Mouse (Mus musculus) spleen, postnatal 36 days (tissue): Measurements from ENCODE around the gene Gon4l.
"Not testable (repeated sequence)": the region's sequence is repeated elsewhere in the genome, so short reads cannot be mapped to it uniquely, and the experiment has no call there.

Source experiments
- DNase-seq, 2 experiments: peaks; one replicate each; pipeline ENCODE4 v3.0.0; 2022; ENCODE audit warnings: low spot score in 2 of 2, mixed read lengths in 1 of 2

The Gon4l gene

DNA sequence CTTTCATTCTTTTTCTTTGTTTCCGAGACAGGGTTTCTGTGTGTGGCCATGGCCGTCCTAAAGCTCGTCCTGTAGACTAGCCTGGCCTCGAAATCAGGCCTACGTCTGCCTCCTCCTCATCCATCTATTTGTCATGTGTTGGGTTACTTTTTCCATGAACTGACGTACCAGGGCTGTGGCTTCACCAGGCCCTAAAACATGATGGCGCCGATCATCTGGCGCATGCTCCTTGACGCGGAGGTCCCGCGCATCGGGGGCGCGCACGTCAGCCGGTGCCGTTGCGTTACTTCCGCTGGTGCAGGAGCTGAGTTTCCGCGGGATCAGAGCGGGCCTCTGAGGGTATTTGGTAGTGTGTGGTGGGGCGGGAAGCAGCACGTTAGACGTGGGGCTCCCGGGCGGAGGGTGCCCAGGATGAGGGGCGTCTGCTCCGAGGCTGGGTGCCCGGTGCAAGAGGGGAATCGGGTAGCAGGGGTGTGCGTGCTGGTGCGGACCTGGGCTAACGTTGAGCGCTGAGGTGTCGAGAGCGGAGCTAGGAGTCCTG, at the start of gene Gon4l:
Gene Gon4l, plus strand, starts transcription at position 281 of the 541 bp plus-strand sequence.
- peak in 1 of 2 experiments; percentile 35 for DNase-seq

DNA sequence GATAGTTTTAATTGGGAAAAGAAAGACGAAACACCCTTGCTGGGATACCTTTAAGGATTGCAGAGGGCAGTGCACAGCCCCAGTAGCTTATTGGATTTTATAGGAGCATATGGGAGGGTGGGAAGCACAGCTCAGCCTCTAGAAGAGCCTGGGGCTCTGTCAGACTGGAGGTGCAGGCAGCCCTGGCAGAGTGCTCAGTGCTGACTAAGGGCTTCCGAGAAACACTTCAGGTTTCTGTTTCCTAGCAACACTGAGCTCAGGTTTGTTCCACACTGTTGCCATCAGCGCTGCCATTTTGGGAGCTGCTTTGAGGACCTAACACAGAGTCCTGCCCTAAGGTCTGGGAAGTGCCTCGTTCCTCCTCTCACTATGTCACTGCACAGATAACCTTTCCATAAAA, 48.7 kb upstream of the Gon4l start:
- not testable (repeated sequence) for DNase-seq

DNA sequence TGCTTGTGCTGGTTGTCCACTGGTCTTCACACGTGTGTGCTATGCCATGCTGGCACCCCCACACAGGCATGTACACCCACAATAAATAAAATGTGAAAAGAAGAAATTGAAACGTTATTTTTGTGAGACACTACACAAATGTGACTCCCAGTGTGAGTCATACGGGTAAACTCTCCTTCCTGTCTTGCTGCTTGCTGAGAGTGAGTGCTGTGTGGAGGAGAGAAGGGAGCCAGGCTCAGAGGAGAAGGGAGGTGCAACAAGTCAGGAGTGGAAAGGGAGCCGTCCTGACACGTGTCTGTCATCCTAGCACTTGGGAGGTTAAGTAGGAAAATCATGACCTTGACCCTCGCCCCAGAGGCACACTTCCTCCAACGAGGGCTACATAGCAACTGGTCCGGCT, 48.2 kb upstream of the Gon4l start:
- not testable (repeated sequence) for DNase-seq

DNA sequence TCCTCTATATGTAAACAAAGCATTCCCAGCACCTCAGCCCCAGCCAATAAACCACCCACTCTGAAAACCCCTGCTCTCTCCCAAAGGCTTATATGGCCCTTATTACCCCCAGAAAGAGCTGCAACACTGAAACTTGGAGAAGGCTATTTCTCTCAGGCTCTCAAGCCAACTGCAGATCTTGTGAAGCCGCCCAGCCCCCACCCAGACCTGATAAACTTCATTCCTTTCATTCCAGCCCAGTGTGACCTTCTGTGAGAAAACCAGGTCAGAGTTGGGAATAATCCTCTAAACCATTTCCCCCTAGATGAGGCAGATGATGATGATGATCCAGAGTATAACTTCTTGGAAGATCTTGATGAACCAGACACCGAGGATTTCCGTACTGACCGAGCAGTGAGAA, 47.0 kb upstream of the Gon4l start:
- DNase-seq: not testable (repeated sequence)

DNA sequence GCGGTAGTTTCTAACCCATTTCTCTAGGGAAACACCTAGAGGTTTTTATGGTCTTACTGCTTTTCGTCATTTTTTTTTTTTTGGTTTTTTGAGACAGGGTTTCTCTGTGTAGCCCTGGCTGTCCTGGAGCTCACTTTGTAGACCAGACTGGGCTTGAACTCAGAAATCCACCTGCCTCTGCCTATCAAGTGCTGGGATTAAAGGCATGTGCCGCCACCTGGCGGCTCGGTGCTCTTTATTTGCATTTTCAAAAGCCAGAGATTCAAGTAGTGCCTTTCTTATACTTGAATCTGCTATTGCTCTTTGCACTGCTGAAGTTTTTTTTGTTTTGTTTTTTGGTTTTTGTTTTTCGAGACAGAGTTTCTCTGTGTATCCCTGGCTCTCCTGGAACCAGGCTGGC, 37.5 kb upstream of the Gon4l start:
- not testable (repeated sequence) for DNase-seq

DNA sequence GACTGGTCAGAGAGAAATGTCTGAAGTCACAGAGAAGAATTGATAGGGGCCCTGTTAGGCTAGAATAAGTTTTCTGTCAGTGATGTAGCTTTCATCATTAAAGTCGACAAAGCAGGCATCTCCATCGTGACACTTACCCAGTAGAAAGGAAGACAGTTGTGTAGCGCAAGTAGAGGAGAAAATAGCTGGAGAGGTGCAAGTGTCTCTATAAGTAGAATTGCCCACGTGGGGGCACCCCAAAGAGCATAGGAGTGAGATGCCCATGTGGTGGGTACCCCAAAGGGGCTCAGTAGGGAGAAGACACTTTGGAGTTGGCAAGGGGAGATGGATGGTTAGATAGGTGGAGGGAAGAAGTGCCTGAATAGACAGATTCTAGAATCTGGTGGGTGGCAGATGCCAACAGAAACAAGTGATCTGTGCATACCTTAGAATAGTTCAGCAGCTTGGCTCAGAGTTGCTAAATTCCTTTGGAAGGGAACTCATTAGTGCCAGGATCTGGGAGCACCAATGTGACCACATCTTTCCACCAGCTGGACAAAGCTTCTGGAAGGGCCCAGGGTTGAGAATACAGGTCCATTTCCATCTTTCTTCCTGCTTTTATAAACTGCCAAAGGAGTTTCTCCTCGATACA, 31.0 kb upstream of the Gon4l start:
- no peak for DNase-seq

DNA sequence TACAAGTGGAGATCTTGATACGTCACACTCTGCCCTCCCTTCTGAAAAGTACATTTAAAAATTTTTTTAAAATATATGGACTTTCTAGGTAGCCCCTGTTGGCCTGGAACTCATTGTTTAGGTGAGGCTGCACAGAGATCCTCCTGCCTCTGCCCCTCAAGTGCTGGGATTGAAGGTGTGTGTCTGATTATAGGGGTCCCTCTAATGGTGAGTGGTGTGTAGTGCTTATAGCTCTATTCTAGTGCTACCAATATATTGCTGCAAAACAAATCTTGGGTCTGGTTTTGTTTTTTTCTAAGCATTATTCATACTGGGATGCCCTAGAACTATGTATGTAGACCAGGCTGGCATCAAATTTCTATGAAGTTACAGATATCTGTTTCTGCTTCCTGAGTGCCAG, 9.3 kb upstream of the Gon4l start:
- DNase-seq: peak in 1 of 2 experiments; percentile 8

DNA sequence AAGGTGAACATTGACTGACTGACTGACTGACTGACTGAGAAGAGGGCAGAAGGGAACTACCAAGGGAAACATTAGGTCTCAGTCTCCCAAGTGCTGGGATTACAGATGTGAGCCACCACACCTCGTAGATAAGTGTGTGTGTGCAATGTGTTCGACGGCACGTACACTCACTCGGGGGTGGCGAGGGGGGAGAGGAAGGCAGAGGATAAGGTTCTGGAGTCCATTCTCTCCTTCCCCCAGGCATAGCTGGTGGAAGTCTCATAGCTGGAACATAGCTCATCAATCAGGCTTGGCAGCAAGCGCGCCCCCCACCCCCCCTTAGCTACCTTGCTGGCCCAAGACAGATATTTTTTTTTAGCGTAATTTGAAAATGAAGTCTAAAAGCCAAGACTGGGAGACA, 7.8 kb upstream of the Gon4l start:
- no peak for DNase-seq

DNA sequence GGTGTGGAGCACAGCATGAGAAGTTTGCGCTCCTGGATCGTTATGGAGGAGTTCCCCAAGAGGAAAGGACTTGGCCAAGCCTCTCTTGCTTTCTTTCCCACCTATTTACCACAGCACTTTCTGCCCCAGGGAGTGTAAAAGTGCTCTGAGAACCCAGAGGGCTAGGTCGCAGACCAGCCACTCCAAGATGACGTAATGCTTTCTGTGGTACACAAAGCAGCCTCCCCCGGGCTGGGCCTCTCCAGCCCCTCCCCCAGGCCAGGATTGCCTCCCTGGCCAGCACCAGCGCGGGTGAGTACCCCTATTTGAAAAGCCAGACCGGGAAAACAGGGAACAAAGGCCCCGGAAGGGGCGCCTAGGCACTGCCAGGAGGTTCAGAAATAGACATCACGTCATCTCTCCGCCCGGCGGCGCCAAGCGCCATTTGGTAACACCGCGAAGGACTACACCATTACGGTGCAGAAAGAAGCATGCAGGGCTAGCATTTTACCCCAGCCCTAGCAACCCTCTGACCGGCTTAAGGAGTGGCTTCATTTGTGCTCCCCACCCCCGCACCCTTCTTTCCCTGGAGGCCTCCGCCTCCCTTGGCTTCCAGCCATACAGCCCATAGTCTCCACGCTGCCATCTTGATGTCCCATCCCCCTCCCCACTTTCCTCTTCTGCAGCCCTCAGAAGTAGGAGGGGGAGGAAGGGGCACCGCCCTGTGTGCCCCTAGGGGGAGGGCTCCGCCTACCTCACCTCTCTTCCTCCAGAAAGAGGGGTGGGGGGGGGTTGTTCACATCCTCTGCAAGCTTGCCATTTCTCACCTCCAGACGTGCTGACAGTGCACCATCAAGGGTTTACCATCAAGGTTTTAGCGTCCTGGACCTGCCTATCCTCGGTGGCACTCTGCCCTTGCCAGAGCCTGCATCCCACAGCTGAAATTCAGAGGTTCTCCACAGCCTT, 3.6 kb upstream of the Gon4l start:
- DNase-seq: peak; percentile 21 to 29

DNA sequence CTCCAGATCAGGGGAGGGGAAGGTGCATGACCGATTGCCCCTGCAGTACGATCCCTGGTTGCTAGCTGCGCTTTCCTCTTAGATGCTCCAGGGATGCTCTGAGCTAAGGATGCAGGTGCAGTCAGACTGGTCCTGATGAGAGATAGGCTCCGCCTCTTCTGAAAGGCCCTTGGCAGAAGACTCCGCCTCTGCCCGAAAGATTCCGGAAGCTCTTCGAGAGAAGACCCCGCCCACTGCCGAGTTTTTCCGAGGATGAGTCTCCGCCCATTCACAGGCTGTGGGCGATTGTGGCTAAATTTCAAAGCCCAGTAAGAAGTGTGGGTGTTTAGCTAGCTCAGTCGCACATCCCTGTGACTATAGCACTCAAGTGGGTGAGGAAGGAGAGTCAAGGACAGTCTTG, 2.6 kb upstream of the Gon4l start:
- peak; percentile 53 to 62 for DNase-seq

DNA sequence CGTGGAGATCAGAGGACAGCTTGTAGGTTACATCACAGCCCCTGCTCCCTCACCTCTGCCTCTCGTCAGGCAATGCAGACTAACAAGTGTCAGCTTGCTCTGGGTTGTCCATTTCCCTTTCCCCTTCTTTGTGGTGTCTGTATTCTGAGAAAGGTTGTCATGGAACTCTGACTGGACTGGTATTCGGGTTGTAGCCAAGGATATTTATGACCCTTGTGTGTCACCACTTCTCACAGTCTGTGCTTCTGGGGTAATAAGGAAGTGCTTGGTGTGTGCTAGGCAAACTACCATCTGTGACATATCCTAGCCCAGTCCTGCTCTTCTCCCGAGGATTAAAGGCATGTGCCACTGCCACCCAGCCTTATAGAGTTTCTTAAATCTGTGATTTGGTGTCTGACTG, 14.1 kb downstream of the Gon4l start:
- DNase-seq: no peak

DNA sequence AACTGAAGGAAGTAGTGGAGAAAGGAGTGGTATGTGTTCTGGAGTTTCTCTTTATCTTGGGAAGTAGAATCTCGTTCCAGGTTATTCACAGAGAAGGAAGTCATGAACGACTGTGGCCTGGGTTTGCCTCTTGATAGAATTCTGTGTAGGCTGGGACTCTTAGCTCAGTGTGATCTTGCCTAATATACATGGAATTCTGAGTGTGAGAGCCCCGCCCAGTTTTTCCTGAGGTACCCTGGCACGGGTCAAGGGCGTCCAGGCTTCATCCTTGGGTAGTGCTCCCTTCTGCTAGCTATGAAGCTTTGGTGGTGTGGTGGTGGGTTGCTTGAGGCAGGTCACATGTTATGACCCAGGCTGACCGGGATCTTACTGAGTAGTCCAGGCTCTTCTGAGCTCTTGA, 20.8 kb downstream of the Gon4l start:
- DNase-seq: no peak

DNA sequence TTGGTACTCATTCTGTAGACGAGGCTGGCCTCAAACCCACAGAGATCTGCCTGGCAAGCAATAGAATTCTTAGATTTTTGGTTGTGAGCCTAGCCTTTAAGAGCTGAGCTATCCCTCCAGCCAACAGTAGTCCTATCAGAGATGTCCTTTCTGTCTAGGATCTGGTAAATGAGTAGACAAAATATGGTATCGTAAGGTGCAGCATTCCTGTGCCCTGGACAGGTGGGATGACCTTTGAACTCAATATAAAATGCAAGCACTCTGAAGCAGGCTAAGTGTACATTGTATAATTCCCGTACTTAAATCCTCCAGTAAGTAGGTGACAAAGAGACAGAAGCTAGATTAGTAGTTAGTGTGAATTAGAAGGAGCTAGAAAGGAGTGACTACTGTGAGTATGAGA, 27.1 kb downstream of the Gon4l start:
- no peak for DNase-seq

DNA sequence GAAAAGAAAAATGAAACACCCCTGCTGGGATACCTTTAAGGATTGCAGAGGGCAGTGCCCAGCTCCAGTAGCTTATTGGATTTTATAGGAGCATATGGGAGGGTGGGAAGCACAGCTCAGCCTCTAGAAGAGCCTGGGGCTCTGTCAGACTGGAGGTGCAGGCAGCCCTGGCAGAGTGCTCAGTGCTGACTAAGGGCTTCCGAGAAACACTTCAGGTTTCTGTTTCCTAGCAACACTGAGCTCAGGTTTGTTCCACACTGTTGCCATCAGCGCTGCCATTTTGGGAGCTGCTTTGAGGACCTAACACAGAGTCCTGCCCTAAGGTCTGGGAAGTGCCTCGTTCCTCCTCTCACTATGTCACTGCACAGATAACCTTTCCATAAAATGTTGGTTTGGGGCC, 31.7 kb downstream of the Gon4l start:
- not testable (repeated sequence) for DNase-seq

DNA sequence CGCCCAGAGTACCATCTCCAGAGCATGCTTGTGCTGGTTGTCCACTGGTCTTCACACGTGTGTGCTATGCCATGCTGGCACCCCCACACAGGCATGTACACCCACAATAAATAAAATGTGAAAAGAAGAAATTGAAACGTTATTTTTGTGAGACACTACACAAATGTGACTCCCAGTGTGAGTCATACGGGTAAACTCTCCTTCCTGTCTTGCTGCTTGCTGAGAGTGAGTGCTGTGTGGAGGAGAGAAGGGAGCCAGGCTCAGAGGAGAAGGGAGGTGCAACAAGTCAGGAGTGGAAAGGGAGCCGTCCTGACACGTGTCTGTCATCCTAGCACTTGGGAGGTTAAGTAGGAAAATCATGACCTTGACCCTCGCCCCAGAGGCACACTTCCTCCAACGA, 32.1 kb downstream of the Gon4l start:
- not testable (repeated sequence) for DNase-seq

DNA sequence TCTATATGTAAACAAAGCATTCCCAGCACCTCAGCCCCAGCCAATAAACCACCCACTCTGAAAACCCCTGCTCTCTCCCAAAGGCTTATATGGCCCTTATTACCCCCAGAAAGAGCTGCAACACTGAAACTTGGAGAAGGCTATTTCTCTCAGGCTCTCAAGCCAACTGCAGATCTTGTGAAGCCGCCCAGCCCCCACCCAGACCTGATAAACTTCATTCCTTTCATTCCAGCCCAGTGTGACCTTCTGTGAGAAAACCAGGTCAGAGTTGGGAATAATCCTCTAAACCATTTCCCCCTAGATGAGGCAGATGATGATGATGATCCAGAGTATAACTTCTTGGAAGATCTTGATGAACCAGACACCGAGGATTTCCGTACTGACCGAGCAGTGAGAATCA, 33.4 kb downstream of the Gon4l start:
- DNase-seq: not testable (repeated sequence)

DNA sequence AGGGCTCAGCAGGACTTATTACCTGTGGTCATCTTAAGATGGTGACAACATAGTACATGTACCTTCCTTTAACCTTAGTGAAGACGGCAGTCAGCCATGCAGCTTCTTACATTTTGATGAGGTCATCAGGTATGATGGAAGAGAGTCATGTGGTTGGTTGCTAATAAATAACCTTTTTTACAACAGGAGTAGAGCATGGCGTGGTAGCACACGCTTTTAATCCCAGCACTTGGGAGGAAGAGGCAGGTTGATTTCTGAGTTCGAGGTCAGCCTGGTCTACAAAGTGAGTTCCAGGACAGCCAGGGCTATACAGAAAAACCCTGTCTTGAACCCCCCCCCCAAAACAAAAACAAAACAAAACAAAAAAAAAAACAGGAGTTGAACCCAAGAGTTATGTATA, 47.5 kb downstream of the Gon4l start:
- DNase-seq: not testable (repeated sequence)

DNA sequence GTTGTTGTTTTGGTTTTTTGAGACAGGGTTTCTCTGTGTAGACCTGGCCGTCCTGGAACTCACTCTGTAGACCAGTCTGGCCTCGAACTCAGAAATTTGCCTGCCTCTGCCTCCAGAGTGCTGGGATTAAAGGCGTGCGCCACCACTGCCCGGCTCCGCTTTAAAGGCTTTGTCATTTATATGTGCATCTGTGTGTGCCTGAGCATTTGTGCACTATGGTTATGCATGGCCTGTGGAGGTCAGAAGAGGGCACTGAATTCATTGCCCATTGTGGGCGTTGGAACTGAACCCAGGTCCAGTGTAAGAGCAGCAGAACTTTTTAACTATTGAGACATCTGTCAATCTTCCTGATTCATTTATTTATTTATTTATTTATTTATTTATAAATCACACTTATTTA, 58.0 kb downstream of the Gon4l start:
- not testable (repeated sequence) for DNase-seq

DNA sequence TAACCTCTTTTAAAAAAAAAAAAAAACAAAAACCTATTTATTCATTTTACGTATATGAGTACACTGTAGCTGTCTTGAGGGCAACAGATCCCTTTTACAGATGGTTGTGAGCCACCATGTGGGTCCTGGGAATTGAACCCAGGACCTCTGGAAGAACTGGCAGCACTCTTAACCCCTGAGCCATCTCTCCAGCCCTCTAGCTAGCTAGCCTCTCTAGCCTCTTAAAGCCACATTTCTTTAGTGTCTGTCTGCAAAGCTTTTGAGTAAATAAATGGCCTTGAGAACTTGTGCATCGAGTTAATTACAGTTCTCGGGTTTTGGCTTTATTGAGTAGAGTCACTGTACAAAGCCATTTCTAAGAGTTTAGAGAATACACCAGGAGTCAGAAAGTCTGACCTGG, 69.8 kb downstream of the Gon4l start:
- no peak for DNase-seq

DNA sequence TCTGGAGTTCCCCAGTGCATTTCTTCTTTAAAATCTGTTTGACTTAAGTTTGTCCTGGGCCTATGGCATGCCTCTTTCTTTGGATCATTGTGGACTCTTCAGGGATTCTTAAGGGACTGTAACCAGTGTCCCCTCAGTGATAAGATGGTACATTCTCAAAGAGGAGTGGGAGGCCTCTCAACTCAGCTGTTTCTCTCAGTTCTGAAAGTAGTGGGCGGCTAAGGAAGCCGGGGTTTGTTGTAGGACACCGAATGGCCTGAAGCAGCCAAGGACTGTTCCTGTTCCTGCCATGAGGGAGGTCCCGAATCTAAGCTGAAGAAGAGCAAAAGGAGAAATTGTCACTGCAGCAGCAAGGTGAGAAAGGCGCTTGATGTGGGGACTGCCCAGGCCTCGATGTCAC, 70.2 kb downstream of the Gon4l start:
- no peak for DNase-seq

DNA sequence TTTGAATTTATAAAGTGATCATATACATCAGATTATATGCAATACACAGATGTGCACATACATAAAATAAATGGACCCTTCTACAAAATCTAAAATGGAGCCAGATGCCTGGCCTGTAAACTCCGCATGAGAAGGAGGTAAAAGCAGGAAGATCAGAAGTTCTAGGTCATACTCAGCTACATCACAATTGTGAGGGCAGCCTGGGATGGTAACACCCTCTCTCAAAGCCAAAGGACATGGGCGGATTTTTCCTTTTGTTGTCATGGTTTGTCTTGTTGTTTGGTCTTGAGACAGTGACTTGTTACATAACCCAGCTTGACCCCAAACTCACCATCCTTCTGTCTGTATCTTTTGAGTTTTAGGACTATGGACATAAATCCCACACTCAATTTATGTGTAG, 70.7 kb downstream of the Gon4l start:
- DNase-seq: no peak

DNA sequence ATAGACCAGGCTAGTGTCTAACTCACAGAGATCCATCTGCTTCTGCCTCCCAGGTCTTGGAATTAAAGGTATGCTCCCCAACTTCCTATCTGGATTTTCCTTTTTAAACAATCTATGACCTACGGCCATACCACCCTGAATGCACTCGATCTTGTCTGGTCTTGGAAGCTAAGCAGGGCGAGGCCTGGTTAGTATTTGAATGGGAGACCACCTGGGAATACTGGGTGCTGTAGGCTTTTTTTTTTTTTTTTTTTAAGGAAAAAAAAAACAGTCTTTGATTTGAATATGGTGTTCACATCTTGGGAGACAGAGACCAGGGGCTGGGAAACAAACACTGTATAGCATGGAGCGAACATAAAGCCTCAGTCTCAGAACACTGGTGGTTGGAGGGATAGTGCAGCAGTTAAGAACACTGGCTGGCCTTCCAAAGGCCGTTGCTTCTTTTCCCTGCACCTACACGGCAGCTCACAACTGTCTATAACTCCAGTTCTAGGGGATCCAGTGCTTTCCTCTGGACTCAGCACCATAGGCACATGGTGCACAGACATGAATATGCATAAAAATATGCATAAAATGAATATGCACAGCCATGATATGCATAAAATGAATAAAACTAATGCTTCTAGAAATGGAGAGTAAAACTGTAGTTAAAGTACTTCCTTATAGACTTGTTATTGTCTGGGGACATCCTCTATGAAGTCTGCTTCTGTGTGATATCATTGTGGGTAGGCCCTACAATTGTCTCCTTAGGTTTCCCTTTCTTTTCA, 71.5 kb downstream of the Gon4l start:
- DNase-seq: no peak
